Mouse (Mus musculus): Measurements from ENCODE around the gene Cinp. TPM values are rescaled to one million over a fixed set of nuclear protein-coding genes. Genes with fewer than 3 reads are reported as not detected.

The Cinp gene
- total RNA-seq, 1 experiment from 2014 or later, result 47.4 TPM

DNA sequence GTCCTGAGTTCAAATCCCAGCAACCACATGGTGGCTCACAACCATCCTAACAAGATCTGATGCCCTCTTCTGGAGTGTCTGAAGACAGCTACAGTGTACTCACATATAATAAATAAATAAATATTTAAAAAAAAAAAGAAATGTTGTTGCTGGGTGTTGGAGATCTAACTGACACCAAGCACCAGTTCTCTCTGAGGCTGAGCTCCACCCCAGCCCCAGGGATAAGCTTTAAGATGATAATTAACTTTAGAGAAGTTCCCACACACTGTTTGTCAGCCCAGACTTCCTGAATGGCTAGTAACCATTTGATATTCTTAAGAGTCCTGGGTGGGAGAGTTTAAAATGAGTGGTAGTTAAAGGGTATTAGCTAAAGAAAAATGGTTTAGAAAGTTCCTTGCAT lies 28.7 kb downstream of the Cinp start:
- no peak for DNase-seq

DNA sequence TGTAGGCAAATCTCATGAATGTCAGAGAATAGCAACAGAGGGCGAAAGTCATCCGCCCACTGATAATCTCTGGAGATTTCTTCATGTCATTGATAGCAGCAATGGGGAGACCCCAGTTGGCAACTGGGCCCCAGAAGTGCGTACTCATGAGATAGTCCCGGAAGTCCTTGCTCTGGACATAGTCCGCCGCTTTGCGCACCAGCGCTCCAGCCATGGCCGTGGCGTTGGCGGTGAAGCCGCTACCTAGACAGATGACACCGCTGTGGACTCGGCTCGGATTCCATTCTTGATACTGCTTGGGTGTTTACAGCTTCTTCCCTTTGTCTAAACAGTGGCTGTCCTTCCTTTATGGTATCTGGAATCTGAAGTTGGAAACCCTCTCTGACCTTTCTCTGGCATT lies 30.3 kb downstream of the Cinp start:
- peak; percentile 42 for DNase-seq

DNA sequence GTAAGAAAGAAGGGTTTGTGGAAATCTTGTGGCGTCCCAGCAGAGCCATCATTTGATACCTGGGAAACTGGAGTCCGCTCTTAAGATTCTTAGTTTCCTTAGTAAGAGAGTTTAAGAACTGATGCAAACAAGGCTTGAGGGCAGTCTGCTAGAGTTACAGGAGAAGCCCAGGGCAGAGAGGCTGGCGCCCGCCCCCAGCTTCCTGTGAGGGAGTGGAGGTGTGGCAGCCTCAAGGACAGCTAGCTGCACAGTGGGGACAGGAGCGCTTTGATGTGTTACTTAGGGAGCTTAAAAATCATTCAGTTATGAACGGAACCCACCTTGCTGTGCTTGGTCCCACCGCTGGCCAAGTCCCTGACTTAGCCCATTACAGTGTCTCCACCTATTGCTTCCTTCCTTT lies 31.7 kb downstream of the Cinp start:
- peak; percentile 64 for DNase-seq

DNA sequence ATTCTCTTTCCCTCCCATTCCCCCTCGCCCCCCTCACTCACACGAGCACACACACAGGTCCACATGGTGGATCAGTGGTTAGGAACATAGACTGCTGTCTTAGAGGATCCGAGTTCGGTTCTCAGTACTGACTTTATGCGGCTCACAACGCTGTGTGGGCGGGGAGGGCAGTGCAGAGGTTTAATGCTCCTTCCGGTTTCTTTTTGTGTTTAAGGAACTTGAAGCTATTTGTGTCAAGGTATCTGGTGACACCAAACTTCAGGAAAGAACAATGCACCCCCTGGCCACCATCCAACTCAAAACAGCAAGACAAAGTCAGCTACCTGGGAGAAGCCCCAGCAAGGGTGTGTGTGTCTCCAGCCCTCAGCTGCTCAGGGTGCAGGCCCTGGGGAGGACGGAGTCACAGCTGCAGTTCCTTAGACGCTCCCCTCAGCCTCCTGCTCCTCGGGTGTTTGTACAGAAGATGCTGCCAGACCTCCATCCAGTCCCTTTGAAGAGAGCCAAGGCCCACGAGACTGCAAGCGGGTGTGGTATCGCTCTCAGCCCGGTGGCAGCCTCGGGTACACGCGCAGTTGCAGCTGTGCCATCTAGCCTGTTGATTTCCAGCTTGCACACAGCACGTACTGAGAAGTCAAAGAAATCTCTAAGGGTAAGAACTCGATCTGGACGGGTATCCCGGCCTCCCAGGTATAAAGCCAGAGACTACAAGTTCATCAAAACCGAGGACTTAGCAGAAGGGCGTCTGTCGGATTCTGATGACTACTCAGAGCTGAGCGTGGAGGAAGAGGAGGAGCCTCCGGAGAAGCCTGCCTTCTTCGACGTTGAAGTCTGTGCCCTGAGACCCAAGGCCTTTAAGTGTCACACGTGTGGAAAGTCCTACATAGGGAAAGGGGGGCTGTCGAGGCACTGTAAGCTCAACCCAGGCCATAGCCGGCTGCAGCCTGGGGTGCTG lies 33.9 kb downstream of the Cinp start:
- no peak for DNase-seq

GRCm38 (mm10) chr12:110851923-110852322 lies 37.0 kb downstream of the Cinp start:
- DNase-seq, result no peak

- DNase-seq, result peak; percentile 55
These were observed 37.5 kb downstream of the Cinp start for GRCm38 (mm10) chr12:110851414-110851813.

- DNase-seq, result no peak
These were observed 38.1 kb downstream of the Cinp start for GRCm38 (mm10) chr12:110850929-110851256.

DNA sequence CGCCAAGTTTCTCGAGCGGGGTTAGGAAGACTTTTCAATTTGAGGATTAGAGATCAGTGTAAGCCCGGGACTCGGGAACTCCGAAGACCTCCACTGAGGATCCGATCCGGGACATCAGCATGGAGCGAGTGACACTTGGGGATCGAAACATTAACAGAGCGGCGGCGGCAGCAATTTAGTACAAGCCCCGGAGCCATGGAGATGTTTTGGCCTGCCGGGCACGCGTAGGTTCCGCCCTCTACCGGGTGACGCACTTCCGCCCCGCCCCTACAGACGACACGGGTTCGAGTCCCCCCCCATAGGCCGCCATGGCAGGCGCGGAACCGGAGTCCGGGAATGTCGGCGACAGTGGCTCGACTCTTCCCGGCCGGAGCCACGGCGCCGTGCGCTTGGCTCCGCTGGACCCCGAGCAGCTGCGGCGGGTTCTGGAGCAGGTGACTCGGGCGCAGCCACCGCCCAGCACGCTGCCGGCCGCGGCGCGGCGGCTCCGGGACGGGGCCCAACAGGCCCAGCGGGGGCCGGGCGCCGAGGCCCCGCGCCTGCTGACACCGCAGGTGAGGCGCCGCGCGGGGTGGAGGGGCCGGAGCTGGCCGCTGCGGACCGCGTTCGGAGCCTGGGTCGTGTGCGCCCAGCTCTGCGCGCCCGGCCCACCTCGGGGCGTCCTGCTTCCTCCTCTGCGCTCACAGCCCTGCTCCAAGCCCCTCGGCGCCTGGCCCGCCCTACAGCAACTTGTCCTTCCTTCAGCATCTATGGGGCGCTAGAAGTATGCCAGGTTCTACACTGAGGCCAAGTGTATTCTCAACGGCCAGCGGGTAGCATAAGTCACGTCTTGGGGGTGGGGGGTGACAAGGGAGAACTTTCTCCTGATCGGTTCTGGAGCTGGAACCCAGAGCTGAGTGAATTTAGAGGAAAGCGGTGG lies 38.7 kb downstream of the Cinp start, which contains the start of gene Zfp839:
Zfp839 (plus strand) TSS at position 244 of the 919 bp plus-strand sequence.
- peak; percentile 93 for DNase-seq

- DNase-seq, result no peak
These were observed 42.7 kb downstream of the Cinp start for GRCm38 (mm10) chr12:110846191-110846765.

DNA sequence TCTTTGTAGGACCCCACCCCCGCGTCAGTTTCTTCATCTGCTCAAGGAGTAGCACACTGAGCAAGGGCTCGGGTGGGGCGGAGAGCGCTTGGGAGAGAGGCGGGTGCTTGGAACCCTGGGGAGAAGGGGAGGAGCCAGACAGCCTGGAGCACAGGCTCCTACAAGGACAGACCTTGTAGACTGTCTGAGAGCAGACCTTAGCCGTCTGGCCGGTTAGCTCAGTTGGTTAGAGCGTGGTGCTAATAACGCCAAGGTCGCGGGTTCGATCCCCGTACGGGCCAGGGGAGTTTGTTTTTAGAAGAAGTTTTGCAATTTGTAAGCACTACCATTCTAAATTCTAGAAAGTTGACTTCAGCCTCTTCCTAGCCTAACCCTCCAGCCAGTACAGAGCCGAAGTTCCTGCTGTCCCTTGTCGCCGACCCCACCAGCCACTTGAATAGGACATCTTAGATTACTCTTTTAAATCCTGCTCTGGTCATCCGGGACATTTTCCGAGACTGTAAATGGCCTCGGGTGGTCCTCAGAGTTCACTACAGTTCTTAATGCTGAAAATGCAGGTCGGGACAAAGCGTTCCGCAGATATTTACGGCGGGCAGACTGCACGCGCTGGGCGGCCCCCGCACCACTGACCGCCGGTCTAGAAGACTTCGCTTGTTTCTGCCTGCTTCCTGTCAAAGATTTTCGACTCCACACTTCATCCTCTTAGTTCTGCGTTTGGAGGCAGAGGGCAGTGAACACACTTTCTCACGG lies 43.6 kb downstream of the Cinp start:
- DNase-seq, result peak; percentile 94

DNA sequence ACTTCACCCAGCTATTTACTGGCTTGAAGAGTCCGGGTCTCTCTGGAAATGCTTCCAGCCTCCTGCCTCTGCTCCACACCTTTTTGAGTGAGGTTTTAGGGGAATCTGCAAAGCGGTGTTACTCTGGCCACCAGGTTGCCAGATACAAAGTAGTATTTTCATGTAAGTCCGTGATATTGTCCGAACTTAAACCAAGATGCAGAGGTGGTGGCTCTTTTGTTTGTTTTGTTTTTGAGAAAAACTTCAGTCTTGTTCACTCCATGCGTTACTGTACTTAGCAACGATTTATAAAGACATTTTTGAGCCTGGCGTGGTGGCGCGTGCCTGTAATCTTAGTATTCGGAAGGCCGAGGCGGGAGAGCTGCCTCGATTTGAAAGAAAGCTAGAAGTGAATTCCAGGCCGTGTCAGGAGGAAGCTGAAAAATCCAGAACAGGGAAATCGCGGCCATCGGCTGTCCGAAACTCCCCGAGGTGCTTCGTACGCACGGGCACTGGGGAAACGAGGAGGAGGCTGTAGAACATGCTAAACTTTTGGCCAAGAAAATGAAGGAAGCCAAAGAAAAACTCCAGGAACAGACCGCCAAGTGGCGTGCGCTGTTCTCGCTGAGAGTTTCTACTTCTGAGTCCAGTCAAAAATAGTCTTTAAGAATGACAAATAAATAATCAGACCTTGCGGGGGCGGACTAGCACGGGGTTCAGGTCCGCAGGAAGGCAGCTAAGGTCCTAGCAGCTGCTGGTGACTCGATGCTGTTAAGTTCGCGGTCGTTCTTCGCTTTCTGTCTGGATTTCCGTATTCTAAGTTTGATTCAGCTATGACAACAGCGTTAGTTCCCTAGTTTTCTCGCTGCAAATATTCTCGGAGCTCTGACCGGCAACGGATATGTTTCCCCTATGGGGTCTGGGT lies 44.5 kb downstream of the Cinp start:
- DNase-seq, result peak; percentile 55

DNA sequence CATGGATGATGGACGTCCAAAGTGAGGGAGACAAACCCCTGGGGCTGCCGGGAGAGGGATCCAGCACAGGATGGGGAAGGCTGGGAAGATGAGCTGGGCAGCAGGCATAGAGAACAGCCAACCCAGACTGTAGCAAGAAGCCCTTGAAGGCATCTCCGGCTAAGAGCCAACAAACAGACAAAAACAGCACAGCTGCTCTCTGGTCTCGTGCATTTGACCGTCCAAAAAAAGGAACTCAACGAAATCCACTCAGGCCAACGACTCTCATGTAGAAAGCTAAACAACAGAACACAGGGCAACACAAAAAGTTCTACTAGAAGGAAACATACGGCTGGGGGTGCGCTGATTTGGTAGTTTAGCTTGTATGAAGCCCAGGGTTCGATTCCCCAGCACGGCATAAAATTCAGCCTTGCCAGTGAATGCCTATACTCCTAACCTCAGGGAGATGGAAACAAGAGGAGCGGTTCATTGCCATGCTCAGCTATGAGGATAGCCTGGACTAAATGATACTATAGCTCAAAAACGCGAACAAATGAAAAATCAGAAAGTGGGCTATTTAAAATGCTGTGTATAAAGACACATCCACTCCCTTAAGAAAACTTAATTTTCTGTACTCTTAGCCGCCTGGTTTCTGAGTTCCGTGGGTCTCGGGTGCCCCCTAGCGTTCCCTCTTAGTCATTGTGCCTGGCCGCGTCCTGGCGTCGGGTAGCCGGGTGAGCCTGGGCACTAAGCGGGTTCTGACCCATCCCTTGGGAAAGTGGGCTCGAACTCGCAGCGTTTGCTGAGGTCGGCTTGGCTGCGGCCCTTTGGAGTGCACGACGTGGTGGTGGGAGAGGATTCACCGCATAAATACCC lies 45.5 kb downstream of the Cinp start:
- peak; percentile 91 for DNase-seq

GRCm38 (mm10) chr12:110841731-110842493 lies 47.0 kb downstream of the Cinp start:
- no peak for DNase-seq

DNA sequence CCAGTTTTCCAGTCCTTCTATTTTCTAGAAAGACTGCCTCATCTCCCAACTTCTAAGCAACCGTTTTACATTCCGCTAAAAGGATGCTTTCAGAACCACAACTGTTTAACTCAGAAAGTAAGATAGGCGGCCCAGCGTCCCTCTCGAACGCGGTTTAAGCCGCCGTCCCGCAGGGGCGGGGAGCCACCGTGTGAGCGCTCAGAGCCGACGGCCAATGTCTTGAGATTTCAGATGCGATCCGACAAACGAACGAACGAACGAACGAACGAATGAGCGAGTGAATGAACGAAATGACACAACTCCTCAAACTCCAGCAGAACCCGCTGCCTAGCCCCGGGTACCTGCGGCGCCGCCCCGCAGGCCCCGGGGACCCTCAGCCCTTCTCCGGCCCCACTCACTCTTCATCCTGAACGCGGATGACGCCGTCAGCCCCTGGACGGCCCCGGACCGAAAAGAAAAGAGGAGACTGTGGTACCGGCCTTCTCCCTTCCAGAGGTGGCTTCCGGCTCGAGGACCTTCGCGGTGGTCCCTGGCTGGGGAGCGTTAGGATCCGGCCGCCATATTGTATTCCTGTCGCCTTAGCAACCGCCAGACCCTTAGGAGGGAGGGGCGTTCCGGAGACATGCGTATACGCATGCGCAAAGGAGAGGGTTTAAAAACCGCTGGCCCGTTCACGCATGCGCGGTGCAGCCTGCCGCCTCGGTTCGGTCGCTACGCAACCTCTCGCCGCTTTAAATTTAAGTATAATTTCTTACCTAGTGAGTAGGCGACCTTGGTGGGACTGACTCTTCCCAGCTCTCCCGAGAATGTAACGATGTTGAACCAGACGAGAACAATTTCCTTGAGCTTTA lies 48.4 kb downstream of the Cinp start, which contains the start of gene Mok:
Mok (minus strand) TSS at position 592 of the 851 bp plus-strand sequence.
- DNase-seq, result peak; percentile 98

DNA sequence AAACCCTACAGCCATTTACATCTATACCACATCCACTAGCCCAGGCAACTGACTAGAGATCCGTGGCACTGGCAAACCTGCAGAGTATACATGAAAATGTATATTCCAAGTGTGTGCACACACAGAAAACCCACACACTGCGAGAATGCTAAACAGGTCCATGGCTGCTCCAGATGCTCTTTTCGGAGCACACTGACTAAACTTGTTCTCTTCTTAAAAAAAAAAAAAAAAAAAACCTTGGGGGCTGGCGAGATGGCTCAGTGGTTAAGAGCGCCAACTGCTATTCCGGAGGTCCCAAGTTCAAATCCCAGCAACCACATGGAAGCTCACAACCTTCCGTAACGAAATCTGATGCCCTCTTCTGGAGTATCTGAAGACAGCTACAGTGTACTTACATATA lies 51.1 kb downstream of the Cinp start:
- DNase-seq, result no peak

DNA sequence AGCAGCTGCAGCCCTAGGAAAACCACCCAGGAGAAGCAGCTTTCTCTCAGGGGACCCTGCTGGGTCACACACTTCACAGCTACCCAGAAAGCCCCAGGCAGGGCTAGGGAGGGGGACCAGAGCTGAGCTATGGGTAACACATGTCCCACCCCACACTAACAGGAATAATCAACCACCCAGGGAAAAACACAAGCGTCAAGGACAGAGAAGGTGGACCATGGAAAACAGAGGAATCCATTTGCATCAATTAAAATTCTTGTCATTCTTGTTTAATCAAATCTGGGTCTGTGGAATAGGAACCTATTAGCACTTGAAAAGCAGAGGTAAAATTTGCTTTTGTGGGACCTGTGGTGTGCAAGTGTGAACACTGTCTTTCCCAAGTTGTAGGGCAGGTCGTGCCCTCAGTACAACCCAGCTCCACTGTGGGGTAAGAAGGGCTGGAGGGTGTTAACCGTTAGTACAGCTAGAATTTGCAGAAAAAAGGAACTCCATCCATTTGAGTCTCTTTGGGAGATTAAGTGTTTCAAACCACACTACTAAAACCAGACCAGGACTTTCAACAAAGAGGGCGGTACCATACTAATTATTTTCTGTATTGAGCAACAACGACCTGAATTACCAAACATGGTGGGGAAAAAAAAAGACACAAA lies 51.6 kb downstream of the Cinp start:
- no peak for DNase-seq

DNA sequence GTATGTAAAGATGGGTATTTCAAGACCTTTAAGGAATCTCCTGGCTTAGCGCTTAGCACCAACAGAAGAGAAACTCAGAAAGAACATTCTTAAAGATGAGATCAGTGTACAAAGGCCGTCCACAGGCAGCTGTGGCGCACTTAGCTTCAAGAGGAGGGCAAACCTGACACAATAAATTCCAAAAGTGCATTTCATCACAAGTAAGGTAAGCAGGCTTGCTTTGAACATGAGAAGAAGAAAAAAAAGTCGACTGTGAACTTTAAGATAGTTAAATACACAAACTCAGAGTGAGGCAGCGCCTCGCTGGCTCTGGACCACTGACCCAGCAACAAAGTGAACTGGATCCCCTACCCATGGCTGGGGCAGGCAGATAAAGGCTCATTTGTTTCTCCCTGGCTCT lies 52.2 kb downstream of the Cinp start:
- no peak for DNase-seq
